Mouse (Mus musculus): ENCODE data around the gene Map7. TPM values are rescaled to one million over a fixed set of nuclear protein-coding genes. Genes with fewer than 3 reads are reported as not detected.

Gene Map7
- polyA plus RNA-seq, 1 experiment from 2014 or later: 7.4 TPM

- Histone ChIP-seq H3K4me1 (replicated peaks) (peaks cover 24% of the 10 kb centered on the region), H3K27ac (ENCODE audit: poor library complexity, severe bottlenecking) (no peak overlapping the region), H3K36me3 (no peaks in the 10 kb centered on the region), H3K9ac (peak overlapping the region; percentile 40; the same call in 1 of the 2 replicates), H3K9me3 (replicated peaks) (no peaks in the 10 kb centered on the region), H3K4me2 (peak overlapping the region; percentile 62), H3K27me3 (replicated peaks) (no peaks in the 10 kb centered on the region), H3K4me3 (peak overlapping the region; percentile 27)
- WGBS: 15% methylated on average over 11 of the region's 11 CpGs
- ATAC-seq (ENCODE audit: insufficient number of reproducible peaks, low FRiP score): no peak
Measured at GRCm38 (mm10) chr10:20290467-20290883, 142.2 kb downstream of the Map7 start.

GRCm38 (mm10) chr10:20295961-20296360 is 147.7 kb downstream of the Map7 start:
- 67% methylated on average over 5 of the region's 5 CpGs for WGBS
- H3K4me1 ChIP-seq (replicated peaks): peaks cover 9% of the 10 kb centered on the region
- no peak overlapping the region for H3K4me3 ChIP-seq
- H3K27me3 ChIP-seq (replicated peaks): no peaks in the 10 kb centered on the region
- H3K36me3 ChIP-seq: no peaks in the 10 kb centered on the region
- no peak for ATAC-seq (ENCODE audit: insufficient number of reproducible peaks, low FRiP score)
- H3K9me3 ChIP-seq (replicated peaks): no peaks in the 10 kb centered on the region
- H3K9ac ChIP-seq: no peak overlapping the region
- no peak overlapping the region for H3K4me2 ChIP-seq
- no peak overlapping the region for H3K27ac ChIP-seq (ENCODE audit: poor library complexity, severe bottlenecking)

GRCm38 (mm10) chr10:20298152-20298920 is 150.1 kb downstream of the Map7 start:
- peak overlapping the region; percentile 93 for H3K27ac ChIP-seq (ENCODE audit: poor library complexity, severe bottlenecking)
- WGBS: 29% methylated on average over 3 of the region's 3 CpGs
- H3K4me3 ChIP-seq: no peak overlapping the region
- H3K4me1 ChIP-seq (replicated peaks): peaks cover 7% of the 10 kb centered on the region
- H3K36me3 ChIP-seq: no peaks in the 10 kb centered on the region
- no peak overlapping the region for H3K9ac ChIP-seq
- 0 out of 2 replicates have a peak overlapping the region, but pooled peaks have one; percentile 5 for H3K4me2 ChIP-seq
- no peaks in the 10 kb centered on the region for H3K27me3 ChIP-seq (replicated peaks)
- ATAC-seq (ENCODE audit: insufficient number of reproducible peaks, low FRiP score): no peak
- H3K9me3 ChIP-seq (replicated peaks): no peaks in the 10 kb centered on the region

GRCm38 (mm10) chr10:20299114-20299513 is 150.8 kb downstream of the Map7 start:
- Histone ChIP-seq H3K27ac (ENCODE audit: poor library complexity, severe bottlenecking) (no peak overlapping the region), H3K9me3 (replicated peaks) (no peaks in the 10 kb centered on the region), H3K9ac (no peak overlapping the region), H3K36me3 (no peaks in the 10 kb centered on the region), H3K4me2 (no peak overlapping the region), H3K27me3 (replicated peaks) (no peaks in the 10 kb centered on the region), H3K4me3 (no peak overlapping the region), H3K4me1 (replicated peaks) (peaks cover 7% of the 10 kb centered on the region)
- ATAC-seq (ENCODE audit: insufficient number of reproducible peaks, low FRiP score): no peak
- 80% methylated on average over 5 of the region's 5 CpGs for WGBS

GRCm38 (mm10) chr10:20310969-20311769 is 162.9 kb downstream of the Map7 start:
- Histone ChIP-seq H3K36me3 (0 out of 2 replicates have a peak, but pooled peaks cover 2% of the 10 kb centered on the region), H3K4me1 (replicated peaks) (peaks cover 12% of the 10 kb centered on the region), H3K9me3 (replicated peaks) (no peaks in the 10 kb centered on the region), H3K4me2 (peak overlapping the region; percentile 77), H3K4me3 (peak overlapping the region; percentile 85), H3K9ac (peak overlapping the region; percentile 83), H3K27ac (ENCODE audit: poor library complexity, severe bottlenecking) (peak overlapping the region; percentile 99), H3K27me3 (replicated peaks) (no peaks in the 10 kb centered on the region)
- WGBS: 52% methylated on average over 11 of the region's 11 CpGs
- no peak for ATAC-seq (ENCODE audit: insufficient number of reproducible peaks, low FRiP score)

- peak within 1 kb of the TSS; percentile 99 for H3K27ac ChIP-seq (ENCODE audit: poor library complexity, severe bottlenecking)
- 0 out of 2 replicates have a peak, but pooled peaks cover 2% of the 10 kb centered on the region for H3K36me3 ChIP-seq
- peak within 1 kb of the TSS; percentile 93 for H3K9ac ChIP-seq
- H3K4me1 ChIP-seq (replicated peaks): peaks cover 14% of the 10 kb centered on the region
- peak within 1 kb of the TSS; percentile 77 for H3K4me2 ChIP-seq
- peak; percentile 99 for ATAC-seq (ENCODE audit: insufficient number of reproducible peaks, low FRiP score)
- under 1% methylated on average over 84 of the region's 84 CpGs for WGBS
- no peaks in the 10 kb centered on the region for H3K9me3 ChIP-seq (replicated peaks)
- H3K4me3 ChIP-seq: peak within 1 kb of the TSS; percentile 85
- H3K27me3 ChIP-seq (replicated peaks): no peaks in the 10 kb centered on the region
Measured at GRCm38 (mm10) chr10:20311918-20312735, 163.9 kb downstream of the Map7 start, which contains the start of gene Bclaf1. Bclaf1 (plus strand) TSS chr10:20312469.

- peak overlapping the region; percentile 77 for H3K4me2 ChIP-seq
- H3K9me3 ChIP-seq (replicated peaks): no peaks in the 10 kb centered on the region
- ATAC-seq (ENCODE audit: insufficient number of reproducible peaks, low FRiP score): peak; percentile 78
- H3K9ac ChIP-seq: peak overlapping the region; percentile 93
- peaks cover 18% of the 10 kb centered on the region for H3K4me1 ChIP-seq (replicated peaks)
- H3K36me3 ChIP-seq: 0 out of 2 replicates have a peak, but pooled peaks cover 2% of the 10 kb centered on the region
- H3K27me3 ChIP-seq (replicated peaks): no peaks in the 10 kb centered on the region
- peak overlapping the region; percentile 85 for H3K4me3 ChIP-seq
- peak overlapping the region; percentile 99 for H3K27ac ChIP-seq (ENCODE audit: poor library complexity, severe bottlenecking)
- WGBS: under 1% methylated on average over 54 of the region's 54 CpGs
Measured at GRCm38 (mm10) chr10:20312736-20313301, 164.5 kb downstream of the Map7 start.

GRCm38 (mm10) chr10:20313447-20313846 is 165.2 kb downstream of the Map7 start:
- H3K27me3 ChIP-seq (replicated peaks): no peaks in the 10 kb centered on the region
- peak overlapping the region; percentile 77 for H3K4me2 ChIP-seq
- H3K36me3 ChIP-seq: peaks cover 4% of the 10 kb centered on the region
- peak overlapping the region; percentile 85 for H3K4me3 ChIP-seq
- no peak overlapping the region; the same call in 1 of the 2 replicates for H3K27ac ChIP-seq (ENCODE audit: poor library complexity, severe bottlenecking)
- no peaks in the 10 kb centered on the region for H3K9me3 ChIP-seq (replicated peaks)
- H3K4me1 ChIP-seq (replicated peaks): peaks cover 18% of the 10 kb centered on the region
- ATAC-seq (ENCODE audit: insufficient number of reproducible peaks, low FRiP score): no peak
- 38% methylated on average over 13 of the region's 13 CpGs for WGBS
- peak overlapping the region; percentile 93 for H3K9ac ChIP-seq

GRCm38 (mm10) chr10:20313941-20314340 is 165.7 kb downstream of the Map7 start:
- no peaks in the 10 kb centered on the region for H3K9me3 ChIP-seq (replicated peaks)
- H3K36me3 ChIP-seq: peaks cover 8% of the 10 kb centered on the region
- H3K4me3 ChIP-seq: peak overlapping the region; percentile 85; the same call in 1 of the 2 replicates
- peak overlapping the region; percentile 49 for H3K4me2 ChIP-seq
- ATAC-seq (ENCODE audit: insufficient number of reproducible peaks, low FRiP score): no peak
- WGBS: 83% methylated on average over 4 of the region's 4 CpGs
- H3K4me1 ChIP-seq (replicated peaks): peaks cover 18% of the 10 kb centered on the region
- H3K9ac ChIP-seq: no peak overlapping the region
- H3K27me3 ChIP-seq (replicated peaks): no peaks in the 10 kb centered on the region
- no peak overlapping the region for H3K27ac ChIP-seq (ENCODE audit: poor library complexity, severe bottlenecking)

- peaks cover 18% of the 10 kb centered on the region for H3K4me1 ChIP-seq (replicated peaks)
Measured at GRCm38 (mm10) chr10:20314797-20315196, 166.5 kb downstream of the Map7 start.

More at GRCm38 (mm10) chr10:20314797-20315196, 166.5 kb downstream of the Map7 start:
- Histone ChIP-seq H3K4me3 (no peak overlapping the region), H3K36me3 (peaks cover 15% of the 10 kb centered on the region), H3K4me2 (no peak overlapping the region), H3K27me3 (replicated peaks) (no peaks in the 10 kb centered on the region), H3K9me3 (replicated peaks) (no peaks in the 10 kb centered on the region), H3K9ac (no peak overlapping the region), H3K27ac (ENCODE audit: poor library complexity, severe bottlenecking) (no peak overlapping the region)
- 47% methylated on average over 2 of the region's 2 CpGs for WGBS
- no peak for ATAC-seq (ENCODE audit: insufficient number of reproducible peaks, low FRiP score)

Data from heart, embryonic 12.5 days (tissue).